Mouse (Mus musculus) lung, postnatal 14 days (tissue): Measurements from ENCODE around the gene U2surp.
A peak's percentile ranks its signal among the peaks of the same experiment; 100 is the strongest.

Experiments used
- DNase-seq: peaks from one replicate; pipeline ENCODE4 v3.0.0; 2021

U2surp gene

GRCm38 (mm10) chr9:95511472-95512330 is at the start of gene U2surp:
TSS of gene U2surp (minus strand) at chr9:95511996.
- DNase-seq = peak; percentile 95

- DNase-seq = no peak
These were observed 48.3 kb upstream of the U2surp start for GRCm38 (mm10) chr9:95559936-95560735.

- no peak for DNase-seq
These were observed 47.5 kb upstream of the U2surp start, which contains the start of gene Paqr9 for GRCm38 (mm10) chr9:95559059-95559935. TSS of gene Paqr9 (plus strand) at chr9:95559657.

- no peak for DNase-seq
These were observed 46.9 kb upstream of the U2surp start for GRCm38 (mm10) chr9:95558726-95559058.

- no peak for DNase-seq
These were observed 45.9 kb upstream of the U2surp start for GRCm38 (mm10) chr9:95557722-95558121.

- no peak for DNase-seq
These were observed 44.3 kb upstream of the U2surp start for GRCm38 (mm10) chr9:95556067-95556512.

GRCm38 (mm10) chr9:95555233-95555740 is 43.5 kb upstream of the U2surp start:
- no peak for DNase-seq

GRCm38 (mm10) chr9:95554231-95555221 is 42.7 kb upstream of the U2surp start:
- no peak for DNase-seq

- DNase-seq = no peak
These were observed 40.4 kb upstream of the U2surp start for GRCm38 (mm10) chr9:95552175-95552705.

- no peak for DNase-seq
These were observed 39.3 kb upstream of the U2surp start for GRCm38 (mm10) chr9:95550856-95551774.

- DNase-seq = no peak
These were observed 38.0 kb upstream of the U2surp start for GRCm38 (mm10) chr9:95549626-95550411.

GRCm38 (mm10) chr9:95546679-95547078 is 34.9 kb upstream of the U2surp start:
- DNase-seq = no peak

GRCm38 (mm10) chr9:95544598-95544997 is 32.8 kb upstream of the U2surp start:
- no peak for DNase-seq

GRCm38 (mm10) chr9:95542475-95542874 is 30.7 kb upstream of the U2surp start:
- DNase-seq = no peak

GRCm38 (mm10) chr9:95541650-95542432 is 30.0 kb upstream of the U2surp start:
- DNase-seq = no peak

- DNase-seq = no peak
These were observed 29.4 kb upstream of the U2surp start for GRCm38 (mm10) chr9:95541208-95541607.

- peak; percentile 52 for DNase-seq
These were observed 28.7 kb upstream of the U2surp start for GRCm38 (mm10) chr9:95540487-95540886.

GRCm38 (mm10) chr9:95539176-95539800 is 27.5 kb upstream of the U2surp start:
- DNase-seq = no peak
